Mouse (Mus musculus): ENCODE data around the gene Bfar. TPM values are rescaled to one million over a fixed set of nuclear protein-coding genes. Genes with fewer than 3 reads are reported as not detected.

Gene Bfar
- total and polyA plus RNA-seq, 2 experiments from 2014 or later = 38.3 to 38.9 TPM

DNA sequence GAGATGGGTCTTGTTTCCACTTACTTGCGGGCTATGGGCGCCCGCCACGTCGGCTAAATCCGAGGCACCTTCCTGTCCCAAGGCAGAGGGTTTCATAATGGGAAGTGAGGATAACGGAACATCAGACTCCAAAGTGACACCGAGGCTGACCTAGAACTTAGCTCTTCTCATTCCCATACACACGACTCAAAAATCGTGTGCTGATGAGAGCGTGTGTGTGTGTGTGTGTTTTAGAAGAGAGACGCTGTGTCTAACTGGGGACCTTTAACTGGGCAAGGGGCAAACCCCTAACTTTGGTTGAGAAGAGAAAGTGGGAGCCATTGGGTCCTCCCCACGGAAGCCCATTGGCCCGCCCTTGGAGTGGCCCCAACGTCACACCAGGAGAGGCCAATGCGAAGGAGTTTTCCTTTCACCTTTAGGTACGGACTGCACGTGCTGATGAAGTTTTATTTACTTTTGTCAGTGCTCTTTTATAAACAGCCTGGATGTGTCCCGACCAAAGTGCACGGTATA lies 784 bp downstream of the Bfar start:
- H3K4me3 ChIP-seq (ENCODE audit: low read depth, low read length) = peak overlapping the region; percentile 90
- no peaks in the 10 kb centered on the region for H3K27me3 ChIP-seq (ENCODE audit: insufficient read depth, low read length)
- no peaks in the 10 kb centered on the region; the same call in 1 of the 2 replicates for H3K4me1 ChIP-seq (ENCODE audit: insufficient read depth, low read length)
- peak overlapping the region; percentile 80 for H3K4me2 ChIP-seq (ENCODE audit: low read depth, low read length, poor library complexity, severe bottlenecking)
- peak overlapping the region; percentile 79 for H3K27ac ChIP-seq (ENCODE audit: low read depth, low read length)
- WGBS = 2% methylated on average over 20 of the region's 20 CpGs
- DNase-seq (ENCODE audit: low spot score) (peak; percentile 58), ATAC-seq (ENCODE audit: low FRiP score) (peak; percentile 55)
- H3K36me3 ChIP-seq (ENCODE audit: insufficient read depth, low read length) = peaks cover 8% of the 10 kb centered on the region; the same call in 1 of the 2 replicates
- peak overlapping the region; percentile 87 for H3K9ac ChIP-seq (replicated peaks; ENCODE audit: low read length, poor library complexity, severe bottlenecking)
- no peak for TF ChIP-seq CTCF (IDR thresholded peaks at IDR 0.05)
- no peaks in the 10 kb centered on the region for H3K9me3 ChIP-seq (ENCODE audit: low read length)

DNA sequence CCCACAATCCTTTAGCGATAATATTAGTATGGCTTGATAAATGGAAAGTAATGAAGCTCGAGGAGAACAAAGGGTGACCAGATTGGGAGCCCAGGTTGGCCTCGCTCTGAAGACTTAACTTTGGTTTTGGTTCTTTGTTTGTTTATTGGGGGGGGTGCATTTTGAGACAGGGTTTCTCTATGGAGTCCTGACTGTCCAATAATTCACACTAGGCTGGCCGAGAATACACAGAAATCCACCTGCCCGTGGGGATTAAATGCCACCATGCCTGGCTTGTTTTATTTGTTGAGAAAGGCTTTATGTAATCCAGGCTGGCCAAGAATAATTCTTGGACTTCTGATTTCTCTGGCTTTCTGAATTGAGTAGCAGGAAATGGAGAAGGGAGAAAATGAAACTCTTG lies 1.5 kb downstream of the Bfar start:
- WGBS = 80% methylated on average over 5 of the region's 5 CpGs
- TF ChIP-seq CTCF (IDR thresholded peaks at IDR 0.05) = no peak
- Histone ChIP-seq H3K27ac (ENCODE audit: low read depth, low read length) (no peak overlapping the region), H3K4me1 (ENCODE audit: insufficient read depth, low read length) (no peaks in the 10 kb centered on the region; the same call in 1 of the 2 replicates), H3K4me2 (ENCODE audit: low read depth, low read length, poor library complexity, severe bottlenecking) (peak overlapping the region; percentile 80), H3K4me3 (ENCODE audit: low read depth, low read length) (peak overlapping the region; percentile 90), H3K9me3 (ENCODE audit: low read length) (no peaks in the 10 kb centered on the region), H3K36me3 (ENCODE audit: insufficient read depth, low read length) (peaks cover 9% of the 10 kb centered on the region; the same call in 1 of the 2 replicates), H3K27me3 (ENCODE audit: insufficient read depth, low read length) (no peaks in the 10 kb centered on the region), H3K9ac (replicated peaks; ENCODE audit: low read length, poor library complexity, severe bottlenecking) (no peak overlapping the region)
- ATAC-seq (ENCODE audit: low FRiP score) (no peak), DNase-seq (ENCODE audit: low spot score) (no peak)

DNA sequence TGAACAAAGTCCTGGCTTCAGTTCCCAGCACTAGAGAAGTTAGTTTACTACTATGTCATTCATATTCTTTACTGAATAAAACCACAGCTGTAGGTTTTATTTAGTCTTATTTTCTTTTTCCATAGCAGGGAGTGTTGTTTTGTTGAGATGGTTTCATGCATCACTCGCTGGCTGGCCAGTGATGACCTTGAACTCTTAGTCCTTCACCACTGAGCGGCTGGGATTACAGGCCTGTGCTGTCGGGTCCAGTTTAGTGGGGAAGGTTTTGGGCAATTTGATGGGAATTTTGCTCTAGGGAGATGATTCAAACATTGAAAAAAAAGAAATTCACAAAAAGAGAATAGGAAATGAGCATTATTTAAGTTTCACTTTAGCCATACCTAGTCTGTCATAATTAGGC lies 2.9 kb downstream of the Bfar start:
- Histone ChIP-seq H3K4me2 (ENCODE audit: low read depth, low read length, poor library complexity, severe bottlenecking) (no peak overlapping the region), H3K9me3 (ENCODE audit: low read length) (no peaks in the 10 kb centered on the region), H3K27ac (ENCODE audit: low read depth, low read length) (no peak overlapping the region), H3K9ac (replicated peaks; ENCODE audit: low read length, poor library complexity, severe bottlenecking) (no peak overlapping the region), H3K36me3 (ENCODE audit: insufficient read depth, low read length) (peaks cover 9% of the 10 kb centered on the region; the same call in 1 of the 2 replicates), H3K4me3 (ENCODE audit: low read depth, low read length) (no peak overlapping the region), H3K4me1 (ENCODE audit: insufficient read depth, low read length) (no peaks in the 10 kb centered on the region; the same call in 1 of the 2 replicates), H3K27me3 (ENCODE audit: insufficient read depth, low read length) (no peaks in the 10 kb centered on the region)
- DNase-seq (ENCODE audit: low spot score) = no peak
- no peak for ATAC-seq (ENCODE audit: low FRiP score)
- no peak for TF ChIP-seq CTCF (IDR thresholded peaks at IDR 0.05)
- WGBS = 96% methylated on average over 3 of the region's 3 CpGs

DNA sequence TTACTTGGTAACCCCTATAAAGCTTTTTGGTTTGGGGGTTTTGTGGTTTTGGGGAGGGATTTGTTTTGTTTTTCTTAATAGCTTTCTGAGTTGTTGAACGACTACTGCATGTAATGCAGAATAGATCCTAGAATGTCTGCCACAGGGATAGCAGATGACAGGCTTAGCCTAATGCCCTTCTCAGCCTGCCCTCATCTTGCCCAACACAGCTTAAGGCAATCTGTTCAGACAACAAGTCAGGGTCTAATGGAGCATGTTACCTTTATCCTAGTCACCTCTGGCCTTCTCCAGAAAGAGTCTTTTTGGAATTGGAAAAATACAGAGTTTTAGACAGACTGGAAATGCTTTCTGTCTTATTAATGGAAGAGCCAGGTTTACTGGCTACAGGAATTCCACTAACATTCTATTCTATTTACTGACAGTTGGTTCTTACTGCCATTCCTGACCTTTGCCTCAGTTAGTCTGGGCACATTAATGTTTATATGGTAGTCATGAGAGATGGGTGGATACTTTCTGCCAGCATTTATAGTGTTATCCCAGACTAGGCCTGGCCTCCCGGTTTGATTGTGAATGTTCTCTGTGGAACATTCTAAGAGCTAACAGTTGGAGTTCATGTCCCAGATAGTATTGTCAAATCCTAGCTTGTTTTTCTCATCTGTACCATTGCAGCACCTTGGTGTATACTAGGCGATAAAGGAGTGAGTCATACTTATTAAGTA lies 7.1 kb downstream of the Bfar start:
- DNase-seq (ENCODE audit: low spot score) = no peak
- TF ChIP-seq CTCF (IDR thresholded peaks at IDR 0.05) = no peak
- no peak overlapping the region for H3K27ac ChIP-seq (ENCODE audit: low read depth, low read length)
- ATAC-seq (ENCODE audit: low FRiP score) = no peak
- WGBS = 88% methylated on average over 3 of the region's 3 CpGs
- H3K9me3 ChIP-seq (ENCODE audit: low read length) = no peaks in the 10 kb centered on the region
- H3K36me3 ChIP-seq (ENCODE audit: insufficient read depth, low read length) = peaks cover 9% of the 10 kb centered on the region; the same call in 1 of the 2 replicates
- H3K4me1 ChIP-seq (ENCODE audit: insufficient read depth, low read length) = no peaks in the 10 kb centered on the region
- H3K4me2 ChIP-seq (ENCODE audit: low read depth, low read length, poor library complexity, severe bottlenecking) = no peak overlapping the region
- no peaks in the 10 kb centered on the region for H3K27me3 ChIP-seq (ENCODE audit: insufficient read depth, low read length)
- no peak overlapping the region for H3K9ac ChIP-seq (replicated peaks; ENCODE audit: low read length, poor library complexity, severe bottlenecking)
- no peak overlapping the region for H3K4me3 ChIP-seq (ENCODE audit: low read depth, low read length)

DNA sequence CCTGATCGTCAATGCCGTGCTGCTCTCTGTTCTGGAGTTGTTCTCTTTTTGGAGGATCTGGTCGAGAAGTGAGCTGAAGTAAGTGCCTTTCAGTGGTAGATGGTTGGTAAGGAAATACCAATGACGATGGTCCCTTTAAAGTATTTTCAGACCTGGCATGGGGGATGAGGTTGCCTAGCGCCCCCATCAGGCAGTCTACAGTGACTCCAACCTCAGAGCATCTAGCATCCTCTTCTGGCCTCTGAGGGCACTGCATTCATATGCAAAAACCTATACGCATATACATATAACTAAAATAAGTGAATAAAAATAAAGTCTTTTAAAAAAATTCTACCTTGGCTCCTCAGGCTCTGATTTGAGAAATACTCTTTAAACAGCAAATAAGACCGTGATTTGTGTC lies 27.3 kb downstream of the Bfar start:
- no peak overlapping the region for H3K27ac ChIP-seq (ENCODE audit: low read depth, low read length)
- peak; percentile 47 for TF ChIP-seq CTCF (IDR thresholded peaks at IDR 0.05)
- 87% methylated on average over 7 of the region's 7 CpGs for WGBS
- peaks cover 45% of the 10 kb centered on the region for H3K36me3 ChIP-seq (ENCODE audit: insufficient read depth, low read length)
- H3K27me3 ChIP-seq (ENCODE audit: insufficient read depth, low read length) = no peaks in the 10 kb centered on the region
- no peaks in the 10 kb centered on the region for H3K9me3 ChIP-seq (ENCODE audit: low read length)
- H3K9ac ChIP-seq (replicated peaks; ENCODE audit: low read length, poor library complexity, severe bottlenecking) = no peak overlapping the region
- peak; percentile 9 for DNase-seq (ENCODE audit: low spot score)
- H3K4me2 ChIP-seq (ENCODE audit: low read depth, low read length, poor library complexity, severe bottlenecking) = no peak overlapping the region
- no peaks in the 10 kb centered on the region for H3K4me1 ChIP-seq (ENCODE audit: insufficient read depth, low read length)
- no peak overlapping the region for H3K4me3 ChIP-seq (ENCODE audit: low read depth, low read length)
- no peak for ATAC-seq (ENCODE audit: low FRiP score)

DNA sequence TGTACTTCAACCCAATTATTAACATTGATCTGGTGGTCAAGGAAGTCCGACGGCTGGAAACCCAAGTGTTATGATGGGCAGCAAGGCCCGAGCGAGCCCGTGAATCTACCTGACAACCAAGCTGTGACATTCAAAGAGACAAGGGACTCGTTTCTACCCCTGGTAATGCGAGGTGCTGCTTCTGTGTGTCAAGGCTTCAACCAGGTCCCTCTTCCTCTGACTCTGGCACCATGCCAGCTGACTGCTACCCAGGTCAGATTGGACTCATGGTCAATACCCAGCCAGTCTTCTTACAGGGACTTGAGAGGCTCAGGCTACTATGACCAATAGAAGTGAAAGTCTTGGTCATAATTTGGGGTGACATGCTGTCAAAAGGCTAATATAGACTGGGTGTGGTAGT lies 30.5 kb downstream of the Bfar start:
- no peaks in the 10 kb centered on the region for H3K4me1 ChIP-seq (ENCODE audit: insufficient read depth, low read length)
- DNase-seq (ENCODE audit: low spot score) (no peak), ATAC-seq (ENCODE audit: low FRiP score) (no peak)
- H3K9ac ChIP-seq (replicated peaks; ENCODE audit: low read length, poor library complexity, severe bottlenecking) = no peak overlapping the region
- peaks cover 29% of the 10 kb centered on the region for H3K36me3 ChIP-seq (ENCODE audit: insufficient read depth, low read length)
- no peak overlapping the region for H3K4me2 ChIP-seq (ENCODE audit: low read depth, low read length, poor library complexity, severe bottlenecking)
- no peaks in the 10 kb centered on the region for H3K27me3 ChIP-seq (ENCODE audit: insufficient read depth, low read length)
- H3K9me3 ChIP-seq (ENCODE audit: low read length) = no peaks in the 10 kb centered on the region
- TF ChIP-seq CTCF (IDR thresholded peaks at IDR 0.05) = no peak
- no peak overlapping the region for H3K27ac ChIP-seq (ENCODE audit: low read depth, low read length)
- 96% methylated on average over 7 of the region's 7 CpGs for WGBS
- H3K4me3 ChIP-seq (ENCODE audit: low read depth, low read length) = no peak overlapping the region

Data from midbrain, postnatal 0 days (tissue).